Mouse (Mus musculus): Measurements from ENCODE around the gene Ccnc. TPM values are rescaled to one million over a fixed set of nuclear protein-coding genes. Genes with fewer than 3 reads are reported as not detected.

Ccnc gene
- 10 to 100 TPM; 21.3 to 22.4 TPM for total RNA-seq (2021)
- long read RNA-seq, experiment 1, partial matches to known transcripts = 0 of 13 reads
- long read RNA-seq, experiment 1, other reads (novel, unspliced or antisense) = 1 of 13 reads
- long read RNA-seq, experiment 2, transcript Ccnc-202 (12 exons, 3,365 nt) = minor isoform, 8 of 22 reads
- long read RNA-seq, experiment 2, transcript Ccnc-203 (12 exons, 1,406 nt) = major isoform, 9 of 22 reads
- long read RNA-seq, experiment 2, partial matches to known transcripts = 1 of 22 reads
- long read RNA-seq, experiment 2, other reads (novel, unspliced or antisense) = 3 of 22 reads

DNA sequence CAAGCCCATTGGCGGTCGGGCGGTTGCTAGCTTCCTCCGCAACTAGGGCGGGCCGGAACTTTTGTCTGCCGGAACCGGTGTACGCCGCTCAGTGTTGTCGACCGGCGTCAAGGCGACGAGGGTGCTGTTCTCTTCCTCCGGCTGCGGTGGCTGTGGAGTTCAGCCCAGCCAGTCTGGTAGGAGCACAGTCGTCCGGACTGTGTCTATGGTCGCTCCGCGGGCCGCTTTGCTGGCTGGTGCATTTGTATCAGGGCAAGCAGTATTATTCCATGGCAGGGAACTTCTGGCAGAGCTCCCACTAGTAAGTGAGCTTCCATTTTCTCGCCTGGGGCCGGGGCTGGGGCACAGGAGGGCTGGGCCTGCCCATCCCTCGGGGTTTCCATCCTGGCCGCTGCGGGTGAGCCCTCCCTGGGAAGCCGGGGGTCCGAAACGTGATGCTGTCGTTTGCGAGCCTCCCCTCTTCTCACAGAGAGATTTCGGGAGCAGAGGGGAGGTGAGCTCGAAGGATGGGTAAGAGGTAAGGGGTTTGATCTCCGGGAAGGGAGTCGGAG lies at the start of gene Ccnc:
Ccnc (plus strand) TSS at position 87 of the 551 bp plus-strand sequence.
- peak; percentile 79 to 87 for DNase-seq (ENCODE audit: low spot score in 2 of 2)

DNA sequence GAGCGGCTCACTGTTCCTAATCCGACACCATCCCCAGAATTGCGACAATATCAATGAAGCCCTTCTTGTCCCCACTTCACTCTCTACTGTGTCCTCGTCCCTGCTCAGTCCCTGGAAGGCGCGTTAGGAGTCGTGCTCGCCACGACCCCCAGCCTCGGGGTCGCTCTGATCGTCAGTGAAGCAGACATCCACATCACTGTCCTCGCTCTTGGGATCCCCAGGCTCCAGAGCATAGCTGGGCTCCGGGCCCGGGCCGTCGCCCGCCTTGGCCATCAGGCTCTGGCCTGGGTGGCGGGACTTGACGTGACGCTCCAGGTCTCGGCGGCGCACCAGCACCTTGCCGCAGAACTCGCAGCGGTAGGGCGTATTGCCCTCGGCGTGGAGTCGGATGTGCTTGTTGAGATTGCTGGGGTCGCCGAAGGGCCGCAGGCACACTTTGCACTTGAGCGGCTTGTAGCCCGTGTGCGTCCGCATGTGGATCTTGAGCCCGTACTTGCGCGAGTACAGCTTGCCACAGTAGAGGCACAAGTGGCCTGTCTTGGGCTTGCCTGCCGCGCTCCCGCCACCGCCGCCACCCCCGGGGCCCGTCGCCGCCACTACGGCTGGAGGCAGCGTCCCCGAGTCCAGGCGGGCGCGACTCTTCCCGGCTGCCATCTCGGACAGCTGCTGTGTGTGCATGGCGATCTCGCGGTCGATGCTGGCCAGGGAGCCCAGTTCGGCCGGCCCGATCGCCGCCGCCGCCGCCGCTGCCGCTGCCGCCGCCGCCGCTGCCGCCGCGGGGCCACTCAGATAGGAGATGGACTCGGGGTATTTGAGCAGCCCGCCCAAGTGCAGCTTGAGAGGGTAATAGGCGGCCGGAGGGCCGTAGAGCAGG lies 49.2 kb upstream of the Ccnc start:
- DNase-seq (ENCODE audit: low spot score in 2 of 2) = no peak

DNA sequence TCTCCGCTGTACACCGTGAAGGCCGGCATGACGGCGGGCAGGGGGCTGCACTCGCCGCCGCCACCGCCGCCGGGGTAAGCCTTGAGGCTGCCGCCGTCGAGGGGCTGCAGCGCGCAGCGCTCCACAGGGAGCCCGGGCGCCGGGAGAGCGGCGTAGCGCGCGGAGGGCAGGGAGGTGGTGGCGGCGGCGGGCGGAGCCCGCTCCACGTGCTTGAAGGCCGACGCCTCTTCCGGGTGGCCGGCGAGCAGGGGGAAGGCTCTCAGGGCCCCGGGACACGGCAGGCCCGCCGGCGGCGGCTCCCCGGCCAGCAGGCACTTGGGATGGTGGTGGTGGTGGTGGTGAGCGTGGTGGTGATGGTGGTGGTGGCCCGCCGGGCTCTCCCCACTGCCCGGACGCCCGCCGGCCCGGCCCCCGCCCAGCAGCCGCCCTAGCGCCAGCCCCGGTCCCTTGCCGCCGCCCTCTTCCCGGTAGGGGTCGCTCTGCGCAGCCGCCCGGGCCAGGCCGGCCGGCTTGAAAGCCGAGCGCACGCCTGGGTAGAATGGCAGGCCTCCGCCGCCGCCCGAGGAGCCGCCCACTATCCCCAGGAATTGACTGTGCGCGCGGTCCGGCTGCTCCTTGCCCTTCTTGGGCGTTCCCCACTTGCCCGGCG lies 48.4 kb upstream of the Ccnc start:
- DNase-seq (ENCODE audit: low spot score in 2 of 2) = no peak

DNA sequence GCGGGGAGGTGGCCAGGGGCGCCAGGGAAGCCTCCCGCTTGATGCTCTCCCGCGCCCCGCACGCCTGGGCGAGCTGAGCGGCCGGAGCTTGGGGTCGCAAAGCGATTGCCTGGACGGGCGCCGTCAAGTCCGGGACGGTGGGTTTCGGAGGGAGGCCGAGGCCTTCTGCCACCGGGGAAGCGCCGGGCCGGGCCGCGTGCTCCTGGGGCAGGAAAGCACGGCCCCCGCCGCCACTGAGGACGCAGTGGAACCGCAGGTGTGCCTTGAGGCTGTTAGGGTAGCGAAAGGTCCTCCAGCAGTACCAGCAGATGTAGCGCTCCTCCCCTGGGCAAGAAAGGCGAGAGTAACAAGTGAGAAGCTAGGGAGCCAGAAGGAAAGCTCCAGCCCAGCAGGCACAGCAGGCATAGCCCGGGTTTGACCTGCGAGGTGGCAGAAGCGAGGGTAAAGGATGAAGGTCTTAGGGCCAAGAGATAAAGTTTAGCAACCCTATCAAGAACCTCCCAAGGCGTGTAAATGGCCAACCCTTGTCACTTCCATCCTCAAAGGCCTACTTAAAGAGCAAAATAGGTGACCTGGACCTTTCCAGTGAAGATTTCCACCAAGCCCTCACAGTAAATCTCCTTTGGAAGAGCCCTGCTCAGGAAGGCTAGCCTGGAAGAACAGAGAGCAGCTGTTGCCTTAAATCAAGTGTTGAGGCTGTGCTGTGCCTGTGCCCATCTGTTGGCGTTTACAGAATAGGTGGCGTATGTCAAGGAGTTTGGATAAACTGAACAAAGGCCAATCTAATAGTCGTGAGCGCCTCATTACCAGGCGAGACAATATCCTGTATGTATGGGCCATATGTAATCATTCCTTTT lies 47.6 kb upstream of the Ccnc start:
- no peak for DNase-seq (ENCODE audit: low spot score in 2 of 2)

DNA sequence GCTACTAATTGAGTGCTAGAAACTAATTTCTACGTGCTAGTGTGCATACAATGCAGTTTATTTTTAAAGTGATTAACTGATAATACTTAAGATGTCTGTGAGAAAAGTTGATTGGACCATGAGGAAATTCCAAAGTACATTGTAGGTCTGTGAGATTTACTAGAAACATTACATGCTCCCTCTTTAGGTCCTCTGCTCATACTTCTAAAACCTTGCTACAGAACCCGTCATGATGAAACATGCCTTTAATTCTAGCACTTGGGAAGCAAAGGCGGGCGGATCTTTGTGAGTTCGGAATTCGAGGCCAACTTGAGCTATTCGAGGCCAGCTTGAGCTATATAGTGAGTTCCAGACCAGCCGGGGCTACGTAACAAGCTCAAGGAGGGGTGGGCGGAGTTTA lies 46.5 kb upstream of the Ccnc start:
- no peak for DNase-seq (ENCODE audit: low spot score in 2 of 2)

DNA sequence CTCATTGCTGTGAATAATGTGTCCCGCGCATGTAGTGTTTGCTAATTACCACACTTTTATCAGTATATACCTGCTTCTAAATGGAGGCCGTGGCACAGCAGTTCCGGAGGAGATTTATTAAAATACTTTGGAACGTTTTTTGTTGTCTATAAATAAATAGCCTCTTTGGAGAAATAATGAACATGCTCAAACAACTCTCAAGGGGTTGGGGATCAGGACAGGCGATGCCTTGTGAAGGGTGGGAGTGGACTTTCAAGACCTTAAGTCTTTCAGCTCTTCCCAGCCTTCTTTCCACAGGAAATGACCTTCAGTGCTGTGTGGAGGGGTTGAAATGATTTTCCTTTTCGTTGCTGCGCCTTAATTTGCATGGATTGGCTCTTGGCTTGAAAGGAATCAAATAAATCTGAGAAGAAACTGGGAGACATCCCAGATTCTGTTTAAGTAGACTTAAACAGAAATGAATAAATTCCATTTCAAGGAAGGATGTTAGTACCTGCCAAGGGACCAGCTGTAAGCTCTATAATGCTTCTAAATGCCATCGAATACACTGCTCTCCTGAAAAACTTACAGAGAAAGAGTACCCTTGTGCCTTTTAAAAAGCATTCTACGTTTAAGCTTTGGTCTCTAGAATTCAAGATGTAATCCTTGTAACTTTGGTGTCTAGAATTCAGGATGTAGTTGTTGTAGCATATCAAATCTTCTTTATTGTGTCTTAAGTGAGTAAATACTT lies 44.9 kb upstream of the Ccnc start:
- no peak for DNase-seq (ENCODE audit: low spot score in 2 of 2)

DNA sequence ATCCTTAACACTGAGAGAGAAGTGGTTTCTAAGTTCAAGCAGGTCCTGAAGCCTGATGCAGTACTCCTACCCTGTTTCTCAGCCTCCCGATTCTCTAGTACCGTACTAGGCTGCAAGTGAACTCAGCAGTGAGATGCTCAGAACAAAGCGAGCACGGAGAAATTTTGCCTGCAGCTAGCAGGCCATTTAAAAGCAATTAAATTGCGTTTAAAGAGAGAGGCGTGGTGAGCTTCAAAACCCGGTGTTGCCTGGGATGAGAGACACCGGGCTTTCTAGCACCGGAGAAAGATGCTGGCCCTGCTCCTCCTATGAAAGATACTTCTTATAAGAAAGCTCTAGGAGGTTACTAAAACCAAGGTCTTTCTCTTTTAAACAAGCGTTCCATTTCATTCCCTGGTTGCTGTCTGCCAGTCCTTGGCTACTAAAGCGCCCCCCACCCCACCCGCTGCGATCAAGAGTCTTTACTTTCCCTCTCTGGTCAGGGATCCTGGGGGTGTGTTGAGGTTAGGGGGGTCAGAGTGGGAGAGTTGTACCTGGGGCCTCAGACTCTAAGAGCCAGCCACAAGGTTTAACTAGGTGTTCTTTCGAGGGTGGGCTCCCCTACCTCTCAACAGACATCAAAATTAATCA lies 43.0 kb upstream of the Ccnc start:
- no peak for DNase-seq (ENCODE audit: low spot score in 2 of 2)

DNA sequence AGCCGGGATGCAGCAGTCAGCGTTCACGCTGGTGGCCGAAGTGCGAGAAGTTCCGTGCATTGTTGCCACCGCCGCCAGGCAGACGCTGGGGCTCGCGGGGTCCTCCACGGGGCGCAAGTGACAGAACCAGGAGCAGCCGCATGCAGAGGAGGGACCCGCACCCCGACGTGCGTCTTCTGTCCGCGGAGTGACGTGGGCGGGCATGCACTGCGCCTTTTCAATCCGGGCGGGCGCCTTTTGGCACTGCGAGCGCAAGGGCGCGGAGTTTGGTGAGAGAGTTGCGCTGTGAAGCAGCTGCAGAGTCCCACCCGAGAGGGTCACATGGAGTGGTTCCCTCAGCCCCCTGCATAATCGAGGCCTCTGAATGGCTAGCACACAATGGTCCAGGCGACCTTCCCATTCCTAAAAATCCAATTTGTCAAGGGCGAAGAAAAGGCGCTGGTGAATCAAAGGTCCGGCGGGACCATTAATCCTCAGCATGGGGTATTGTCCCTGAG lies 41.9 kb upstream of the Ccnc start, which contains the start of gene Prdm13:
Prdm13 (minus strand) TSS at position 369 of the 497 bp plus-strand sequence.
- DNase-seq (ENCODE audit: low spot score in 2 of 2) = no peak

DNA sequence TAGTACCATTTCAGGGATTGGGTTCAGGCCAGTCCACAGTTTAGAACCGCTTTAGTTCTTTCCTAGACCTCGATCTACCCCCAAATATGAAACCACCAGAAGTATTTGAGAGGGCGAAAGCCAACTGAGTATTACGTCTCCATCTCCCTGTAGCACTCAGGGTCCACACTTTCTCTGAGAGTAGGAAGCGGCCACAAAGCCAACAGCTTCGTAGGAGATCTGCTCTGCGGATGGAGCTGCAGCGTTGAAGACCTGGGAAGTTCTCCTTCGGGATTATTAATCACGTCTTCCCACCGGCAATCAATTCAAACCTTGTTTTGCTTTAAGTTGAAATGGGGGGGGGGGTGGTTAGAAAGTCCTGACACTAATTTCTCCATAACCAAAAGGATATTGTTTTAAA lies 41.1 kb upstream of the Ccnc start:
- no peak for DNase-seq (ENCODE audit: low spot score in 2 of 2)

DNA sequence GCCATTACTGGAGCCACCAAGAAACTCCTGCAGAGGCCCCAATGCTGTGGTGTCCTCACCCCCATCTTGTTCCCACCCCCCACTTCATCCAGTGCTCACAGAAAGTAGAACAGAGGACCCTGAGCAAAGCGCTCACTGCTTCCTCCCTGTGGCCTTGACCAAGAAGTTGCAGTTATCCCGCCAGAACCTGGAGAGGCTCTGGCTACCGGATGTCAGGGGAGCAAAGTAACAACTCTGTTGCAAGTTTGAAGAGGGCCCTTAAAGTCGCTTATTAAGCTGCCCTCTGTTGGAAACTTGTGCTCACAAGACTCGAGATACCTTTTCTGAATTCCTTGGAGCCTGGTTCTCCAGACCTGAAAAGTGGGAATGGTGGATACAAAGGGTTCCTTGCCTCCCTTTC lies 40.6 kb upstream of the Ccnc start:
- no peak for DNase-seq (ENCODE audit: low spot score in 2 of 2)

DNA sequence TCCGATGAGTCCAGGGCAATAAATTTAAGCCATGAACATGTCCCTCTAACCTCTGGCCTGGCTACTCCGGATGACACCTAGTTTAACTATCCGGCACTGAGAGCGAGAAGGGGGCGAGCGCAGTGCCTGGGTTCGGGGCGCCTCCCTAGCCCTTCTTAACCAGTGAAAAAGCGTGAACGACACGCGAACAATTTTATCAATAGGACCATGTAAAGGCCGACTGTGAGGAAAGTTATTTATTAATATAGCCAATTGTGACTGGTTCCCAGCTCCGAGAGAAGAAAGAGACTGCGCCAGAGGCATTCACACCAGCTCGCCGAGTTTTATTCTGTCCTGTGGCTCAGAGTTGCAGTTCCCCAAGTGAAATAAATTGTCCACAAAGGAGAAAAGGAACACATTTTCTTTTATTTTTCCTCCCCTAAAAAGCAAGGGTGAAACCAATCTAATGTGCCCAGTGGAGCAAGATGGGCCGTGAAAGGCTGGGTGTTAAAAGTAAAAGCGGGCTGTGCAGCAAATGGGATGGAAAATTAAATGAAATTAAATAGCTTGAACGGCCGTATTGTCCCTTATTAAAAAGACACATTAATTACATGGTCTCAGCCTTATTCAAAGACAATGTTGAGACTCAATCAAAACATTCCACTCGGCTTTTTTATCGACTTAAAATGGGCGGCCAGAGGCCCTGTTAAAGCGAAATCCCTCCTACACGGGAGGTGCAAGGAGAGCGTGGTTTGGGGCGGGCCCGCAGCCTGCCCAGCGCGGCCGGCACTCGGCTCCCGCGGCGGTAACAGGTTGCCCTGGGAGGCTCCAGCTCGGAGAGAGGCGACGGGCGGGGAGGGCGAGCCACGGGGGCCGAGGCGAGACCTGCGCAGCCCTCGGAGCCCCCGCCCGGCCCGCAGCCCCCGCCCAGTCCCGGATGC lies 39.5 kb upstream of the Ccnc start:
- no peak for DNase-seq (ENCODE audit: low spot score in 2 of 2)

DNA sequence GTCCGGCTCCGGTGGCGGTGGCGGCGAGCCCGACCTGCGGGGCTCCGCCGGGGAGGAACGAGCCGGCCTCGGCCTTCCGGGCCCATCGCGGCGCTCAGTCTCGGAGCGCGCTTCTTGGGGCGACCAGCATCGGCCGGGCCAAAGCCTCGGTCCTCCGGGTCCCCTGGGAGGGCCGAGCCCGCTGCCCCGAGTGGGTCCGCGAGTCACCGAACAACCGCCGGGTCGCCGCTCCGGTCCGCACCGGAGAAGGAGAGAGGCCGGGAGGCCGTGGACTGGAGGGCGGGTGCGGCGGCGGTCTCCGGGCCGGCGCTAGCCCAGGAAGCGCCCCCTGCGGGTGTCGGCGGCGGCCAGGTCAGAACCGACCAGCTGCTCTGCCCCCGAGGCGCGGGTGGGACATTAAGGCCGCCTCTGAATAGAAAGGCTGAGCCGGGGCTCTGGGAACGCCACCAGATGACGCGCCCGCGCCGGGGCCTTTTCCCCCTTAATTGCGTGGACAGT lies 38.7 kb upstream of the Ccnc start:
- DNase-seq (ENCODE audit: low spot score in 2 of 2) = no peak

DNA sequence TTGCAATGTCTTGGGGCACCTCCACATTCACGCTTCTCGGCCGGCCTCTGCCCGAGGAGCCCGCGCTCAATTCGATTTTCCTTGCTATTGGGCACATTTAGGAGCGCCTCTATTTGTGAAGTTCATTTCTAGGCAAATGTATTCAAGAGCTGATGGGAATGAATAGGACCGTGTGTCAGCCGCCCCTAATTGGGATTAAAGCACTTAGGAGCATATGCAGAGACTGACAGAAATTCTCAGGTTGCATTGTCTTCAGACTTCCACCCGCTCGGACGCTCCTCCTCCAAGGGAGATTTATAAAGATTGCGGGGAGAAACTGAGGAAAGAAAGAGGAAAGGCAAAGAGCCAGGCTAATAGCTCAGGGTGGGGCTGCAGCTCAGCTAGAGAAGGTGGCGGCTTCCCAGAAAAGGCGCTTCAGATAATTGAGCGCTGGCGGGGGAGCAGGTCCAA lies 38.0 kb upstream of the Ccnc start:
- no peak for DNase-seq (ENCODE audit: low spot score in 2 of 2)

DNA sequence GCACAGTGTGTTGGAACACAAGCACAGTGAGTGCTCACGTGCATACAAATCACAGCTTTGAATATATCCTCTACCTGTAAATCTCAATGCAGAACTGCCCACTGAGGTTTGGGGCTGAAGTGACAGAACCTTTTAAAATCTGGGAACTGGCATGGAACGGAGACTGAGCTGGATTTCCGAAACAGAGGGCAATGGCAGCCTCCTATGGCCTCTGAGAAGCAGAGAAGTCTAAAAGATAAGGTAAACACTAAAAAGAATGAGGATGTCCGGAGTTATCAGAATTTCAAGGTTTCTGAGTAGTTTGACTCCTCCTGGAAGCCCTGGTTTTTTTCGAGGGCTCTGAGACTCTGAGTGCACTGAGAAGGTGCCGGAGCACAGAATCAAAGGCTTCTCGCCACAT lies 37.3 kb upstream of the Ccnc start:
- no peak for DNase-seq (ENCODE audit: low spot score in 2 of 2)

DNA sequence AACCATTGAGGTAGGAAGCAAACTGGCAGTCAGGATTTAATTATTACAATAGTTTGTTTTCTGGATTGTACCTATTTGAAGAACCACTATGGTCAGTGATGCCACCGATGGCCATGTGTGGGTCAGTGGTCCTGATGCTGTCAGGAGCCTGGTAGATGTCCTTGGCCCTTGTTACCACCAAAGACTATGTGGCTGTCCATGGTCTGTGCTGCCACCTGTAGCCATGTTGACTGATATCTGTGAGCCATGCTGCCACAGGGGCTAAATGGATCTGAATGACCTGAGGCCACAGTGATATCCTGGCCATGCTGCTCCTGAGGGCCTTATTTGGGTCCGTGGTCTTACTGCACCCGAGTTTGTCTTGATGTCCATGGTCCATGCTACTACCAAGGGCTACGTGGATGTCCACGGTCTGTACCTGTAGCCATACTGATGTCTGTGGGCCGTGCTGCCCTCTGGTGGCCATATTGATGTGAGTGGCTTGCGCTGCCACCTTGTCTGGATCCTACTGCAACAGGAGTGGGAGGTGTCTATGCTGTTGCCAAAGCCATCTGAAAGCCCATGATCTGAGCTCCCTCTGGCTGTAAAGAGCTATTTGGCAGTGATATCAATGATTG lies 31.8 kb upstream of the Ccnc start:
- DNase-seq (ENCODE audit: low spot score in 2 of 2) = no peak

DNA sequence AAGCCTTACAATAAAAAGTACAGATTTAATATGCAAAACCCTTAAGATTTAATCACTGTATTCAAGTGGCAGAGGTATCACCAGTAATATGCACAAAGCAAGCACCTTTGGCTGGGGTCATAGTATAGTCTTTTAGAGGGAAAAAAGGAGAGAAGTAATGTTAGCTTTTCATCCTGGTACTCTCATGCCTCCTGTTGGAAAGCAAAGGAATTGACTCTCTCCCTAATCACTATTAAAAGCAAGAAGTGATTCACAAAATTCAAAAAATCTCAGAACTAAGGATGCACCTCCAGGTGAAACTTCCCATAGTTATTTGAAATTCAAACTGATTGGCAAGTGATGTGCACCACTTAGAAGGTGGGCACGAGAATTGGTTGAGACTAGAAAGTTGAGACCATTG lies 22.5 kb upstream of the Ccnc start:
- DNase-seq (ENCODE audit: low spot score in 2 of 2) = no peak

DNA sequence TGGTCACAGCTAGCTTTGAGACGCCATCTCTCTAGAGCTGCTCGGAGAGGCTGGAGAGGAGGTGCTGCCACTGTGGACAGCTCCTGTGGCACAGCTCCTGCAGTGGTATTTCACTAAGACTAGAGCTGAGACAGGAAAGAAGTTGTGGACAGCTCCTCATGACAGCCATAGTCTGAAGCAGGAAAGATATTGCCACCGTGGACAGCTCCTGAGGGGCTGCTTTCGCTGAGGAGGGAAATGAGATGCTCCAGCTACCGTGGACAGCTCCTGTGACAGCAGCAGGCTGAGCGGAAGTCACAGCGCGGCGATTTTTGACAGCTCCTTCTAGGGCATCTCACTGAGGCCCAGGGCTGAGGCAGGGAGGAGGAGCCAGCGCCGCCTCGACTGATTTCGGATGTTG lies 15.4 kb upstream of the Ccnc start:
- DNase-seq (ENCODE audit: low spot score in 2 of 2) = peak; percentile 65 to 80

Measured in adrenal gland, postnatal 4 days (tissue).